Mouse (Mus musculus): Measurements from ENCODE around the gene Hoxd9. TPM values are rescaled to one million over a fixed set of nuclear protein-coding genes. Genes with fewer than 3 reads are reported as not detected.

The Hoxd9 gene
- polyA plus RNA-seq, 1 experiment: 3.5 TPM

- H3K4me3 ChIP-seq (ENCODE audit: insufficient read depth, low read length): no peak within 1 kb of the TSS
- no peak within 1 kb of the TSS for H3K27ac ChIP-seq (ENCODE audit: insufficient read depth, low read length)
- no peaks in the 10 kb centered on the region for H3K4me1 ChIP-seq (ENCODE audit: control insufficient read depth, insufficient read depth, low read length)
- TF ChIP-seq CTCF (IDR thresholded peaks at IDR 0.05; ENCODE audit: borderline replicate concordance, insufficient read depth, low read length) (no peak), POLR2A (IDR thresholded peaks at IDR 0.05; ENCODE audit: low read depth, low read length) (no peak)
These were observed 22.5 kb upstream of the Hoxd9 start, which contains the start of gene Hoxd12 for GRCm38 (mm10) chr2:74674881-74675665. Gene Hoxd12 (plus strand): TSS chr2:74675013.

GRCm38 (mm10) chr2:74675666-74676282 is 21.8 kb upstream of the Hoxd9 start:
- no peak overlapping the region for H3K4me3 ChIP-seq (ENCODE audit: insufficient read depth, low read length)
- no peak for TF ChIP-seq CTCF (IDR thresholded peaks at IDR 0.05; ENCODE audit: borderline replicate concordance, insufficient read depth, low read length)
- no peak for TF ChIP-seq POLR2A (IDR thresholded peaks at IDR 0.05; ENCODE audit: low read depth, low read length)
- H3K27ac ChIP-seq (ENCODE audit: insufficient read depth, low read length): no peak overlapping the region
- no peaks in the 10 kb centered on the region for H3K4me1 ChIP-seq (ENCODE audit: control insufficient read depth, insufficient read depth, low read length)

DNA sequence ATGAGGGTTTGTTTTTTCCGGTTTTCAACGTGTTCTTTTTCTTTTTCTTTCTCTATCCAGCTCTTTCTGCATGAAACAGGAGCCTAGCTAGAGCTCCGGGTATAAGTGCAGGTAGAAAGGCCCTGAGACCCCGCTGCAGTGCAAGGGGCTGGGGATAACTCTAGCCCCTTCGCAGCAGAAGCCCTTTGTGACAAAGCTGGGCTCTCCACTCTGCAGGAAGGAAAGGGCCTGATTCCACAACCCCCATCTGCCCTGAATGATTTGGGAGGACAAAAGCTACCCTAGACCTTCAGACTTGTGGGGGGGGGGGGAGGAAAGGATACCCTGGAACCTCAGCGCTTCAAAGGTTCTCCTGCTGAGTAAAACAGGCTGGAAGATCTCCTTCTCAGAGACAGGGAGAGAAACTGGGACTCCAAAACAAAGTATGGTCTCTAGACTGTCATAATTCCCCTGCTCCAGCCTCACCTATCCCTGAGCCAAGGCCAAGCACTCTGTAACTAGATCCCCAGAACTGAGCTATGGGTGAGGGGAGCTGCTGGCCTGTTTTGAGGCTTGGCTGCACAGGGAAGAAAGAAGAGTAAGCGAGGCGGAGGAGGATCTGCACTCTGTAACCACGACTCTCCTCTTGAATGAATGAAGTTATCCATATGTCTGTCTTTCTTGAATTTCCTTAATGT is 21.0 kb upstream of the Hoxd9 start:
- TF ChIP-seq CTCF (IDR thresholded peaks at IDR 0.05; ENCODE audit: borderline replicate concordance, insufficient read depth, low read length) (no peak), POLR2A (IDR thresholded peaks at IDR 0.05; ENCODE audit: low read depth, low read length) (no peak)
- Histone ChIP-seq H3K27ac (ENCODE audit: insufficient read depth, low read length) (no peak overlapping the region), H3K4me3 (ENCODE audit: insufficient read depth, low read length) (no peak overlapping the region), H3K4me1 (ENCODE audit: control insufficient read depth, insufficient read depth, low read length) (no peaks in the 10 kb centered on the region)

GRCm38 (mm10) chr2:74677106-74677505 is 20.4 kb upstream of the Hoxd9 start:
- Histone ChIP-seq H3K4me1 (ENCODE audit: control insufficient read depth, insufficient read depth, low read length) (no peaks in the 10 kb centered on the region), H3K27ac (ENCODE audit: insufficient read depth, low read length) (no peak overlapping the region), H3K4me3 (ENCODE audit: insufficient read depth, low read length) (no peak overlapping the region)
- no peak for TF ChIP-seq CTCF (IDR thresholded peaks at IDR 0.05; ENCODE audit: borderline replicate concordance, insufficient read depth, low read length)
- TF ChIP-seq POLR2A (IDR thresholded peaks at IDR 0.05; ENCODE audit: low read depth, low read length): no peak

GRCm38 (mm10) chr2:74678891-74679595 is 18.5 kb upstream of the Hoxd9 start, which contains the start of gene Hoxd11:
Gene Hoxd11 (plus strand): TSS chr2:74679557.
- Histone ChIP-seq H3K4me3 (ENCODE audit: insufficient read depth, low read length) (peak within 1 kb of the TSS; percentile 24), H3K27ac (ENCODE audit: insufficient read depth, low read length) (peak within 1 kb of the TSS; percentile 4; the same call in 1 of the 2 replicates), H3K4me1 (ENCODE audit: control insufficient read depth, insufficient read depth, low read length) (no peaks in the 10 kb centered on the region)
- TF ChIP-seq POLR2A (IDR thresholded peaks at IDR 0.05; ENCODE audit: low read depth, low read length) (no peak), CTCF (IDR thresholded peaks at IDR 0.05; ENCODE audit: borderline replicate concordance, insufficient read depth, low read length) (no peak)

GRCm38 (mm10) chr2:74679596-74679971 is 17.9 kb upstream of the Hoxd9 start:
- H3K27ac ChIP-seq (ENCODE audit: insufficient read depth, low read length): peak overlapping the region; percentile 4; the same call in 1 of the 2 replicates
- peak overlapping the region; percentile 24; the same call in 1 of the 2 replicates for H3K4me3 ChIP-seq (ENCODE audit: insufficient read depth, low read length)
- no peaks in the 10 kb centered on the region for H3K4me1 ChIP-seq (ENCODE audit: control insufficient read depth, insufficient read depth, low read length)
- TF ChIP-seq CTCF (IDR thresholded peaks at IDR 0.05; ENCODE audit: borderline replicate concordance, insufficient read depth, low read length) (no peak), POLR2A (IDR thresholded peaks at IDR 0.05; ENCODE audit: low read depth, low read length) (no peak)

DNA sequence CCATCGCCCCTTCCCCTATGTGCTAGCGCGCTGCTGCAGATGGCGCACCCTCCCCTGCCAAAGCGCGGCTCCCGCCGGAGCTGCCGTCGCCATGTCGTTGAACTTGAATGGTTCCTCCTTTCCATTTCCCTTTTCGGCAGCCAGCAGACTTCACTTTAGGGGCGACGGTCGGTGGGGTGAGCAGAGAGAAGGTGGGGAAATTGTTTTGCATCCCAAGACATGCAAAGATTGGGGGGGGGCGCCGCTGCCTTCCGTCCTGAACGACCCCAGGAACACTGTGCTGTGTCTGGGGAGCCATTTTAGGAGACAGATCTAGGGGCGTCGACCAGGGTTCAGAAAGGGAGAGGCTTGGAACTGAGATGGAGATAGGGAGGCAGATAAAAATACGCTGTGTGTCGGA is 17.5 kb upstream of the Hoxd9 start:
- peak overlapping the region; percentile 24 for H3K4me3 ChIP-seq (ENCODE audit: insufficient read depth, low read length)
- H3K4me1 ChIP-seq (ENCODE audit: control insufficient read depth, insufficient read depth, low read length): no peaks in the 10 kb centered on the region
- TF ChIP-seq CTCF (IDR thresholded peaks at IDR 0.05; ENCODE audit: borderline replicate concordance, insufficient read depth, low read length): no peak
- TF ChIP-seq POLR2A (IDR thresholded peaks at IDR 0.05; ENCODE audit: low read depth, low read length): no peak
- peak overlapping the region; percentile 4; the same call in 1 of the 2 replicates for H3K27ac ChIP-seq (ENCODE audit: insufficient read depth, low read length)

DNA sequence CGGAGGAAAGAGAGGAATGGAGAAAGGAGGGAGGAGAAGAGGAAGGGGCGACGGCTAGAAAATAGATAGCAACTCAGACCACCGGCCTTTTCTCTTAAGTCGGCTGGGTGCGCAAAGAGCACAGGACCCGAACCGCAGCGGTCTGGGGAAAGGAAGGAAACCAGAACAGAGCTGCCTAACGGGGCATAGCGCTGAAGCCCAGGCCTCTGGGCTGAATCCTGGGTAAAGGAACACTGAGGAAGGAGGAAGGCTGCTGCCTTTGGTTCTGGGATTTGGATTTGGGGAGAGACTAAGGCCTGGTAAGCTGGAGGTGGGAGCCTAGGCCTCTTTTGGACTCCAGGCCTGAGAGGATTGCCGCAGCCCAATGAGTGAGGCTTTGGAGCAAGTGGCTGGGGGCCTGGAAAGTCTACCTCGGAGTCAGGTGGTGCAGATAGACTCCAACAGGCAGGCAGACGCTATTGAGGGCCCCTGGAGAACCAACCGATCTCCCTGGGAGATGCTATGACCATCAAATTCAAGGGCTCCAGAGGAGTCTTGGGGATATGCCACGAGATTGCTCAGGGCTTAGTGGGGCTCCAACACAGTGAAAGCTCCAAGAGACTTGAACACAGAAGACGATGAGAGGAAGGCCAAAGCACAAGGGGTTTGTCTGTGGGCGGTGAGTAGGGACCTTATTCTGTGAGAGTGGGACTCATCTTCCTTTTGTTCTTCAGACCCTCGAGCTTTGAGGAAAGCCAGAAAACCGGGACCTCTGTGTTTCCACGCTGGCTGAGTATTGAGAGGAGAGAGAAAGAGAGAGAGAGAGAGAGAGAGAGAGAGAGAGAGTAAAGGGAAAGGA is 16.7 kb upstream of the Hoxd9 start:
- Histone ChIP-seq H3K4me3 (ENCODE audit: insufficient read depth, low read length) (peak overlapping the region; percentile 24), H3K4me1 (ENCODE audit: control insufficient read depth, insufficient read depth, low read length) (no peaks in the 10 kb centered on the region), H3K27ac (ENCODE audit: insufficient read depth, low read length) (peak overlapping the region; percentile 0; the same call in 1 of the 2 replicates)
- TF ChIP-seq POLR2A (IDR thresholded peaks at IDR 0.05; ENCODE audit: low read depth, low read length) (no peak), CTCF (IDR thresholded peaks at IDR 0.05; ENCODE audit: borderline replicate concordance, insufficient read depth, low read length) (no peak)

All from embryonic fibroblast, embryonic 13.5 days (primary cell).